Mouse (Mus musculus) megakaryocyte, adult 5-6 weeks (primary cell): ENCODE measurements around the gene Kalrn. TPM values are rescaled to one million over a fixed set of nuclear protein-coding genes. Genes with fewer than 3 reads are reported as not detected.

Experiments used
- ATAC-seq: 2 replicates; pipeline ENCODE4 v1.8.0; 2016; ENCODE audit warnings: mild to moderate bottlenecking, inconsistent platforms; ENCODE audit not compliant: poor library complexity, severe bottlenecking
- total RNA-seq, 2 experiments: library from RNA; stranded (forward) in 1 of 2; stranded (reverse) in 1 of 2; fragments of 153-499, 151-499 nt in 1 of 2; fragments of 221-1000, 200-1000 nt in 1 of 2; gene quantifications; 2 replicates each; pipeline versions ENCODE4 v1.2.3 to v1.2.4; 2015 to 2017

Gene Kalrn
- total RNA-seq, 2 experiments from 2014 or later: 0.81 to 1.2 TPM

DNA sequence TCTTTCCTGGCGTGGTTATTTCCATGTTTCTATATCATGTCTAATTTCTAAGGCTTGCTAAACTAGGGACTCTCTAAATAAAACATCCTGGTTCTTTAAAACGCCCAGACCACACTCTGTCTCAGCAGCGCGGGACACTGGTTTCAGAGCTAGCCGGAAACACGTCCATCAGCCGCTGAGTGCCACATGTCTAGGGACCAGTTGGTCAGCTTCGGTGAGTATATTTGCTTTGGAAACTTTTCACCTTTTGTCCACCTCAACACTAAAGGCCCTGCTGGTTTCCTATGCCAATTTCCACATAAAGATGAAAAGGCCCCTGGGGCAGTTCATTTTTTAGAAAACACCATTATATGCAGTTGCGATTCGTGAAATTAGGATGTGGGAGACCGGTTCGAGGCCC, 524.0 kb downstream of the Kalrn start:
- no peak for ATAC-seq

DNA sequence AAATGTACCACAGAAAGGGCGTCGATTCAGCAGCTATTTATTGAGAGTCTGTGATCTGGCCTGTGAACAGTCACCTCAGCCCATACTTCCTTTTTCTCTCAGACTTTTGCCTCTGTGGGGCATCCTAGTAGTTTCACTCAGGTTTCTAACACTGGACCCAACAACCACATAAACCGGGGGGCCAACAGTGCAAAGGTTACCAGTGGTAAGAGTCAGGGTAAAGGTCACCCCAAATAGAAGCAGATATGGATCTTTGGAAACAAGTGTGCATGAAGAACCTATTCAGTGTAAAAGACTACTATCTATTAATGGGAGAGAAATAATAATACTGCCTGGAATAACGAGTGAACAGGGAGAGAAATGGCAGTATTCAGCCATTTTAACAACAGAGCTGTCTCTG, 525.1 kb downstream of the Kalrn start:
- no peak for ATAC-seq

DNA sequence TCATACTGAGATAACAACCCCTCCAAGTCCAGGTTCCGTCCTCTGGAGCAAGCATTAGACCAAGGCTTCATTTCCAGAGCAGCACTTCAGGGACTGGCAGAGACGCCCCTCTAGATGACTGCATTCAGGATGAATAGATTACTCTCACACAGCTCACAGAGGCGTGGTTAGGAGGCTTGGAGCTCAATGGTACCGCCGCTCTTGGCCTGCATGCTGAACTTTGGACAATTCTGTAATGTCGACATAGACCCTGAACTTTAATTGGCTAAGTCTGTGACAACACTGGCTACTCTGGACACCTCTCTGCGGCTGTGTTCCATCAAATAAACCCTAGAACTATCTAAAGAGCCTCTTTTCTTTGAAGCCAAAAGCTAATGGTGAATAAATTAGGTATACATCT, 525.8 kb downstream of the Kalrn start:
- no peak for ATAC-seq

DNA sequence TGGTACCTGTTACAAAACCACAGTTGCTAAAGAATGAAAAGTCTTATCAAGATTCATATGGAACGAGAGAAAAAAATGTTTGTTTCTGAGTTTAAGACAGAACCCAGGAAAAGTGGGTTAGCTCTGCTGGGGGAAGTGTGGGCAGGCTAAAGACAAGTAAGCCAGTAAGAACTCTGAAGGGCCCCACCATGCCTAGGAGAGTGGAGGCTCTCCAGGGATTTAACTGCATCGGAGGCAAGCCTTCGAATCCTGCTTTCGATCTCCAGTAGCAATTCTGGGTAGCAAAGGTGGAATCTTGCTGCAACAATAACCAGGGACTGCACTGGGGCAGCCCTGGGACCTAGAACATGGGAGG, 526.3 kb downstream of the Kalrn start:
- ATAC-seq: no peak

DNA sequence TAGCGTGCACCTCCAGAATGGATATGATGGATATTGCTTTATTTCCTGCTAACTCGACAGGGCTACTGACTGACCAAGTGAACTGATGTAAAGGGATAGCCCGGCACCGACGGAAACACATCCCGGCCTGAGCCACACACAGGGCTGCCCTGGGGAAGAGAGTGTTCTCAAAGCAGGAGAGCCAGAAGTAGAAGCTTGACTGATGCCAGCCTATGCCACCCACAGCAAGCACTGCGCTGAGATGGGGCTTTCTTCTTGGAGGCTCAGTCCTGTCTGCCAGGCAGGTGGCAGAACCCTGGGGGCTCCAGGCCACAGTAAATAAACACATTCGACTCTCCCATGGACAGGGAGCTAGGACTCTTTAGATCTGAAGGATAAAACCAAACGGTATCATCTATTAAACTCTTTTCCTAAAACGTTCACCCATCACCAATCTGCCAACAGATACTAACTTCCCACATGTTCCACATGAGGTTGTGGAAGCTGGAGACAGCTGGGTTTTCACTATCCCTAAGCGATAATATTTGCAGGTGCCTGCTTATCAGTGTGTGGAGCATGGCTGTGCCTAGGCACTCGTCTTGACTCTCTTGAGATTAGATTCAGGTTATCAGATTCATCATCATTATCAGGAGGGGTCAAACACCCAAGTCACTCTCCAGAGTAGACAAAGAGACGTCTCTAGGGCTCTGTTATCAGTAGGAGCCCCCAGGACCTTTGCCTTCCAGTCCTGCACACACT, 526.9 kb downstream of the Kalrn start:
- no peak for ATAC-seq

DNA sequence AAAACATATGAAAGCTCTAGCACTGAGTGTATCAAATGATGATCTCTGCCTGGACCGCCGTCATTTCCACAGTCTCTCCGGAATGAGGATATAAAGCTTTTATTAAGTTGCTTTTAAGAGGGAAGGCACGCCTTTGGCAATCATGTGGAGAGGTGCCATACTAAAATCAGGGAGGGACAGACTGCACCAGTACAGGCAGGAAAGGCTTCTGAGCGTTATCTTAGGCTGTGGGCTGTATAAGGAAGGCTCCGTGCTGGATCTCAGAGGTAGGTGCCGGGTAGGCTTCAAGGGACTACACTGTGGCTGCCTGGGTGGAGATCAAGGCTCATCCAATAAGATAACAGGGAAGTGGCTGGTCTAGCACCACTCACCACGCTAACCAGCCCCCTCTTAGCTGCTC, 528.8 kb downstream of the Kalrn start:
- ATAC-seq: no peak

DNA sequence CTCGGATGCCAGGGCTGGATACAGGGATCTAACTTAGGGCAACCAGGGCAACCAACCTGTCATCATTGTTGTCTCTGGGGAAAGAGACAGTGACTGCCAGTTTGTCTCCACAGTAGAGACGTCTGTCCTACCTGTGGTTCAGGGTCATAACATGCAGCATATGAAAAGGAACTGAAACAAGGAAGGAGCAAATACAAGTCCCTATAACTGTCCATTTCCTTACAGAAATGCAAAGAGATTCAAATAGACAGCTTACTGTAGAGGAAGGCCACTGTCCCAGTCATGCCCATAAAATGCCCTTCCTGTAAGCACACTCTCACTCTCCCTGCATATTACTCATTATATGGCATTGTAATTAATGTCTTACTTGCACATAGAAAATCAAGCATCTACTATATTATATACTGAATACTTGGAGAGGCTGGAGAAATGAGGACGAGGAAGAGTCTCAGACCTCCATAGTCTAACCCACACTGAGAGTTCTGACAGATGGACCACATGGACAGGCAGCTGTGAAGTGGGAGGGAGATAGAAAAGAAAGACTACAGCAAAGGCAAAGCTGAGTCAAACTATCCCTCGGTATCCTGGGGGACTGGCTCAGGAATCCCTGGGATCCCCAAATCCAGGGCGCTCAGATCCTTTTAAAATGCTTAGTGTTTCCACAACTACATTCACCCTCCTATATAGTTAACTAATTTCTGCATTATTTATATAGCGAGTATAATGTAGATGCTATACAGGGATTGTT, 530.1 kb downstream of the Kalrn start:
- no peak for ATAC-seq

DNA sequence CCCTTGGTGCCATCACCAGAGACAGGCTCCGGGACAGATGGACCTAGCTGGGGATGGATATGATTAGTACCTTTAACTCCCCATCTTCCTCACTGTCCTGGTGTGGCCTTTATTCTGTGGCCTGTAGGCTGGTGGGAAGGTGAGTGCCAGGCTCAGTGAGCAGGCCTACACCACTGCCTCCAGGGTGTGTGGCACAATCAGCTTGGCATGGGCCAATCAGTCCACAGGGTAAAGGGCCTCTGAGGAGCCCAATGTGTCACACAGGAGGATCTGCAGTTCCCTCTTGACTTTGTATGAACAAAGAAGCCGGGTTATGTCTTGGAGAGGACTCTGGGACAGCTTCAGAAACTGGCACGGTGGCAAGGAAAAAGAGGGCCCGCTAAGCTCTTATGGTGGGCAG, 530.7 kb downstream of the Kalrn start:
- ATAC-seq: no peak

DNA sequence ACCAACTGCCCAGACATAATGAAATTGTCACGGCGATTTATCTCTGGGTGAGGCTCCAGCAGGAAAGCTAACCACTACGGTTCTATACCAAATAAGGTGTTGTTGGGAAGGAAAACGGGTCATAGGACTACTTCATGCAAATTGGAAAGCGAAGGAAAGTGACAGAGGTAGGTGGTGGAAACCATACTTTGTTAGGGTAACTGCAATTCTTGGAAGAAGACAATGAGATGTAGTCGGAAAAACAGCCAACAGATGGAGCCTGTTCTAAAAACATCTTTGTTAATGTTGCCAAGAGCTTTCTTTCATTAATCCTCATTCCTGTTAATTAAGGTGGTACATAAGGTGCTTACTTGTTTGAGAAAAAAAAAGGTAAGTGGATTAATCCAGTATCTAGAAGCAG, 533.1 kb downstream of the Kalrn start:
- ATAC-seq: no peak

DNA sequence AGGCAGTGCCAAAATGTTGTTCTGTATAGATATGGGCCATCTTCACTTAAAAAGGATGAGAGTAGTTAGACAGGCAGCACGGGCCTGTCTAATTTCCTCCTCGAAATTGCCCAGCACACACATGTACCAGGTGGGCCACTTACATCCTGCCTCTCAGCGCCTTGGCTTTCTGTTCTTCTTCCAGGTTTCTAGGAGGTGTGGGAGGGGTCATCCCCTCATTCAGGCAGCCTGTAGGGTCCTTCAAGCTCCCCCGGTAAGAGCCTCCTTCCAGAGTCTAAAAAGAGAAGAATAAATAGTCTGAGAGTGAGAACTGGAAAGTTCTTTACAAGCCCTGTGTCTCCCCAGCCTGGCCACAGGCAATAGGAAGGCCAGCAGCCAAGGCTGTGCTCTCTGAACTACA, 533.6 kb downstream of the Kalrn start:
- no peak for ATAC-seq

DNA sequence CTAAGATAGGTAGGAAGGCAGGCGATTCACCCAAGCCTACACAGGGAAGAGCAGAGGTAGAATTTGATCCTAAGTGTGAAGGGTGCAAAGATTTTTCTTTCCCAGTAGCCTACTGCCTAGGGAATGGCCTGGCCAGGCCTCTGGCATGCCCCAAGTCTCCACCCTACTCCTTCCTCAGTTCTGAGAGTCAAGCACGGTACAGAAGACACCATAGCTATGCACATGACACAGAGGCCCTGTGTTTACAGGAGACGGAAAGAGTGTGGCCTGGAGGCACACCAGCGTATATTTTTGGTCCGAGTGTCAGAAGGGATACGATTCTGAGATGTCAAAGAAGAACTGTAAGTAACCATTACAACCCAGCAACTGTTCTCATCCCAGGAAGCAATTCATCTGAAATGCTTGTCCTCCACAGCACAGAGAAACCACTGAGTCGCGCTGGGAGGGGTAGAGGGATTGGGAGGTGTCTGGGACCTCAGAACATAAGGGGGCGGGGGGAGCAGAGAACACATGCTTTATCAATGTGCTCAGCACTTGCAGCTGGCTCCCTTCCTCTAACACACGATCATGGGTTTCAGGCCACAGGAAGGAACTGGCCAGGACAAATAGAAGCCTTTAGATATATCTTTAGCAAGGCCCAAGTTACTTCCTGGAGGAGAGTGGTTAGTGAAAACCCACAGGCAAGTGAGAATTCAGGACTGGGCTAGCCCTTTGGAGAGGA, 536.8 kb downstream of the Kalrn start:
- ATAC-seq: no peak

DNA sequence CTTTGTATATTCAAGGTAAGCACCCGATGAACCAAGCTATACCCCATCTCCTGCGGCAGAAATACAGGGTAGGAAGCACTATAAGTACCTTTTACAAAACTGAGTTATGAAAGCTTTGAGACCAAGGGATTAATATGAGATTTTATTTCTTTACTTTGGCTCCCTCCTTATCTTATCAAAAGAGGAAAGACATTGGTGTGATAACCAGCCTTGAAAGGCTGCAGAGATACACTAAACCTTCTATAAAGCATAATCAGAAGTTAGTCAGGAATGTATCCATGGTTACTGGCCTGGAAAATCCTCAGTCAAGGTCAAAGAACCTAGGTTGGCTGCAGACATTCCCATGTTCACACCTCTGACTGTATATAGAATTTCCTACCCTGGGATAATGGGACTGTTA, 537.6 kb downstream of the Kalrn start:
- no peak for ATAC-seq

DNA sequence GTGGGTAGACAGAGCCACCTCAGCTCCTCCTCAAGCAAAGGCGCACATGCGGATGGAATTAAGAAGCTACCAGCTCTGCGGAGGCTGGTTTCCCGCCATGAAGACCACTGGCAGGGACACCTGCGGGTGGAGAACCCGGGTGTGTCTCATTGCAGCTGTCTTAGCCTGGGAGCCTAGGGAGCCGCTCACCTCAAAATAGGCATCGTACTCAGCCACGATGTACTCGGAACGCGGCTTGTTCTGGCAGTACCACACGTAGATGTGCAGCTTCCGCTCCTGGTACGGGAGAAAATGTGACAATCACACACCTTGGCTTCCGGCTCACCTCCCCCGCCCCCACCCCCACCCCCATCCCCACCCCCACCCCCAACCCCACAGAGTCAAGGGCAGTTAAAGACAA, 539.1 kb downstream of the Kalrn start:
- no peak for ATAC-seq

DNA sequence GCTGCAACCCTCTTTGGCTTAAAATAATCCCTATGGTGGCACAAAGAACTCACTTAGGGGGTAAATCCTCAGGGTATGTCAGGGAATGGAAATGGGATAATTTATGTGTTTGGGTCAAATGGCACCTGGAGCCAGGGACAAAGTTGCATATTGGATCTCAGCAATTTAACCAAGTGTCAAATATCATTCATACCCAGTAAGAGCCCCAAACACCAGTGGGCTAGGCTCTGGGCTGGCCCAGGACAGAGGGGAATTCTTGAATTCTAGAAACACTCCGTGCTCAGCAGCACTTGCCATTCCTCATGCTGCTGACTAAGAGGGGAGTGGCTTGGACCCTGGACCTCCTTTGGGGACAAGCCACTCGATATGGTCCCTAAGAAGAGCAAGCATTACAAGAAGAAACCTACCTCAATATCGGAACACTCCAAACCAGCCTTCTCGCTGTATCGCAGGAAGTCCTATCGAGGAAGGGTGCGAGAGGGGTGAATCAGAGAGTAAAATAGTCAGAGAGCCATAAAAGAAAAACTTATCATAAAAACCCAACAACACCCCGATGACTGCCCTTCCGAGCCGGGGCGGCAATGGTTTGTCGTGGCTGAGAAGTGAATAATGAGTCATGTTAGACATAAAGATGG, 541.2 kb downstream of the Kalrn start:
- no peak for ATAC-seq

DNA sequence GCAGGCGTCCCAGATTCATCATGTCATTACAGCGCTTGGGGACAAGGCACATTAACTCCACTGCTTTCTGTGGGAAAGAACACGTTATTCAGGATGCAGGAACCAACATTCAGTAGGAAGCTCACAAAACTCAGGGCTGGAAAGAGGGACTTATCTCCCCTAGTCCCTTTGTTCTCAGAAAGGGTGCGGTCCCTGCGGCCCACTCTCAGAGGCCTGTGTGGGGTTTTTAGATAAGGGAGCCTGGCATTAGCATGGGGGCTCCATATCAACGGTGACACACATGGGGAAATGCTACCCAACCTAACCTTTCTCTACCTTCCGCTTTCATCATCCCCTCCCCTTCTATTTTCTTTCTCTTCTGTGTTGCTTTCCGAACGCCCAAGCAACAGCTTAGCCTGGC, 541.8 kb downstream of the Kalrn start:
- ATAC-seq: no peak

DNA sequence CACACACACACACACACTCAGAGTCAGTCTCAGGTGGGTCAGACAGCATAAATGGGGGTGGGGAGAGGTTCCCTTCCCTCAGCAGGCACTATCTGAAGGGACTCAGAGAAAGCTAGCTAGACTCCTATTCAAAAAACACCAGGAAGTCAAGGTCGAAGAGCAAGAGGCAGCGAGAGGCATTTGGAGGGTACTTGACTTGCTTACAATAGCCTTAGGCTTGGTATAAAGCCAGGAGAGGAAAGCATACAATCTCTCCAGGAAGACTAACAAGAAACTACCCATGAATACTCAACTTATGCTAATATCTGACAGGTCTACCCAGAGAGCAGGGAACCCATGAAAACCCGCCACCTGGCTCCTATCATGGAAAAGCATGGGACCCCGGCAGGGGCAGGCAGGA, 543.0 kb downstream of the Kalrn start:
- ATAC-seq: no peak

DNA sequence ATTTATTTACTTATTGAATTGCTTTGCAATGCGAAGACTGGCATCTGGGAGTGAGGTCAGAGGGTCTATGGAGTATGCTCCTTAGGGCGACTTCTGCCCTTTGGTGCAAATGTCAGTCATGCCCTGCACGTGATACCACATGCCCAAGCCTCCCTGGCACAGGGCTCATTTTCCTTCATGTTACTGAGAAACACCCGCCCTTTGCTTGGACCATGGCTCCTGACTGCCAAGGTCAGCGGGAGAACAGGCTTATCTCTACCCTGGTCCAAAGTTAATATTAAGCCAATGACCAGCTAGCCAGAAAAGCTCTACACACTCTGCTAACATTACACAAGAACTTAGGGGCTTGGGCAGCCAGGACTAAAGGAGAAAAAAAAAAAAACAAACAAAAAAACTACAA, 543.5 kb downstream of the Kalrn start:
- no peak for ATAC-seq

DNA sequence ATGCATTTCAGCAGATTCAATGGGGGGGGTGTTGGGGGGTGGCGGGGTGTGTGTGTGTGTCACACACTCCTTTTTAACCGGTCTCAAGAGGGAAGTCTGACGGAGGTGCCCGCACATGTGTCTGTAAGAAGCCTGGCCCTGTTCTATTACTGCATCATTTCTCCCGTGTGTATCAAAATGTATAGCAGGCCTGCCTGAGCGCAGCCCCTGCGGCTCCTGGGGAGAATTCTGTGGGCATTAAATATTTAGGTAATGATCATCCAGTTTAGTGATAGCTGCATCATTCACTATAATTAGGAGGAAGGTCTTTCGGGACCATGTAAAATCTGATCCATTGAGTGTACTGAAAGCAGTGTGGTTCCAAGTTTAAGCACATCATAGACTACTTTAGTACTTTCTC, 556.1 kb downstream of the Kalrn start:
- ATAC-seq: no peak

DNA sequence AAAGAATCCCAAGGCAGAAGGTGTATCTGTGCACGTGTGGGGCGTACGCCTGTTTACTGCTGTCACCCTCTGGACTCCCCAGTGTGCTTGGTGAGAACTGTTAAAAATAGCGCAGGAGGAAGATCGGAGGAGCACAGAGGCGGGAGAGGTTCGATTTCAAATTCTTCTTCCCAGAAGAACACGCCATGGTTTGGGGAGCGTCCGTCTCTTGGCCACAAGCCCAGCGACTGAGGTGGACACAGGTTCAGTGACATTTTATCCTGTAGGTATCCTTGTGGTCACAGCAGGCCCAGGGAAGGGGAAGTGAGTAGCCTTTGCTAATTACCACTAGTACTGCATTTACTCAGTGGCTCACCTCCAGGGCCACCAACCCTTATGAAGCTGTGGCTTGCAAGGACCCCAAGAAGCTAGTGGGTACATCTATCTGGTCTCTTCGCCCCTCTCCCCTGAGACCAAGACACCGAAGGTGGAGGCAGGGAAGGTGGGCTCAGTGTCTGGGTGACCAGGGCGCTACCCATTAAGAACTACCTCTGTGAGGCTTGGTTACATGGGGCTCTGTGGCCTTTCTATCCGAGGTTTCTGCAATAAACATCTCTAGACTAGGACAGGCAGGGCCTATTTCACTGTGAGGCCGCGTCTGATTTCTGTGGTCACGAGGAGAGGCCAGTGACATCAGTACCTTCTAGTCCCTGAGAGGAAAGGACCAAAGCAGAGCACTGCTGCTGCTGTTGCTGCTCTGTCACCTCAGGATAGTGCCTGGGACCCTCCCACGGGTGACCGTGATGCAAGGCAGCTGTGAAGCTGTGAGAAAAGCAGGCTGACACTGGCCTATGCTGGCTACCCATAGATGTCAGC, 561.1 kb downstream of the Kalrn start:
- ATAC-seq: no peak

DNA sequence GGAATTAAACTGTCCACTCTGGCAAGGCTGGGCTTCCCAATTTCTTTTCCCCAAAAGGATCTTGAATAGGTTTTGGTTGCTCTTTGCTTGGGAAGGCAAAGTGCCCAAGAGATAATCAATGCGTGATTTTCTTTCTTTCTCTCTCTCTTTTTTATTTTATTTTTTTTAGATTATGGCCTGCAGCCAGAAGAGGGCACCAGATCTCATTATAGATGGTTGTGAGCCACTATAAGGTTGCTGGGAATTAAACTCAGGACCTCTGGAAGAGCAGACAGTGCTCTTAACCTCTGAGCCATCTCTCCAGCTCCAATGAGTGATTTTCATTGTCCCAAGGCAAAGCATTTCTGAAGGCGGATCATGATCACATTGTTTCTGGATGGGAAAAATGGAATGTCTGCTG, 563.8 kb downstream of the Kalrn start:
- ATAC-seq: no peak

DNA sequence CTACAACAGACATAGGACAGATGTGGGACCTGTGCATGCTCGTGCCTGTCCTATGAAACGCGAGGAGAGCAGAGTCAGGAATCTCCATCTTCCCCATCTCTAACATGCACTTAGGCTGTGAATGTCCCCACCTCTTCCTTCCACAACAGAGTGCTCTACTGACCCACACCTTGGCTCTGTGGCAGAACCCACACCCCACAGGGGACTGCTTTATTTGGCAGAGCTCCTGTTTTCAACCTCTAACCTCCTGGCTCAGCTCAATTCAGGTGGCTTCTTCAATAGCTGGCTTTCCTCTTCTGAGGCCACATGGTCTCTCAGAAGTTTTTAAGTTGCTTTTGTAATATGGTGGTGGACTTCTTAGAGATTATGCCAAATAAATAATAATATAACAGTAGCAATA, 567.3 kb downstream of the Kalrn start:
- ATAC-seq: no peak
